8 mouse cellular contexts compared by ENCODE assay signal in the genomic region with DNA sequence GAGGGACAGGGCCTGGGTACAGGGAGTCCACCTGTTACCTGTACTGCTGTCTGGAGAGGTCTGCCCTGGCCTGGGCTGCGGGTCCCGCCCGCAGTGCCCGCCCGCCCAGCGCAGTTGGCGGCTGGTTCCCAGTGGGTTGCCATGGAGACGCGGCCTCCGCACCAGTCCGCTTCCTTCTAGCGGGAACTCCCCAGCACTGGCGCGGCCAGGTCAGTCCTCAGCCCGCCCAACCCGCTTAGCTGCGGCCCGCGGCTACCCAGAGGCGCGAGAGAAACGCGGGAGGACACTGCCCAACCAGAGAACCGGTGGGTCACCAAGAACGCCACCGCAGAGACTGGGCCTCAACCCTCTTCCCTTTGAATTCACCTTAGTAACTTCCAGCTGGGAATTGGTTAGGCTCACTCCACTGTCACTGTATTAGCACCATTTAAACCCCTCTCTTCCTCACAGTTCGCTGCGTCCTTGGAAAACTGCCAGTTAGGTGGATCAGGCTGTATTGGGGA. TPM values are rescaled to one million over a fixed set of nuclear protein-coding genes. Genes with fewer than 3 reads are reported as not detected.
DNase-seq lines count a peak whose midpoint lies in the region; ATAC-seq and TF ChIP-seq lines count a peak whose summit lies in the region.

Deup1 (minus strand) TSS at position 149 of the 503 bp plus-strand sequence.

- ATAC-seq in embryonic facial prominence, embryonic 15.5 days (ENCODE audit: insufficient number of reproducible peaks, low FRiP score, low TSS enrichment, low read depth), result peak; percentile 39; the same call in 1 of the 2 replicates
- ATAC-seq in hindbrain, embryonic 11.5 days (ENCODE audit: low FRiP score), result peak; percentile 89
- peak; percentile 85 for ATAC-seq in lung, postnatal 0 days

- under 1% methylated on average over 28 of the region's 28 CpGs for WGBS in embryonic facial prominence, embryonic 15.5 days
- 2% methylated on average over 25 of the region's 28 CpGs for WGBS in hindbrain, embryonic 11.5 days
- 2% methylated on average over 19 of the region's 28 CpGs for WGBS in lung, postnatal 0 days

- peak; percentile 34 to 46 for DNase-seq in left cerebral cortex, adult 2 months (ENCODE audit: extremely low spot score in 1 of 2, low spot score in 2 of 2)
- no peak for DNase-seq in left cerebral cortex, adult 9 months (ENCODE audit: low spot score in 2 of 2)
- DNase-seq in hindbrain, embryonic 11.5 days (ENCODE audit: low spot score), result peak; percentile 65
- DNase-seq in layer of hippocampus, adult 9-11 months, result peak; percentile 52
- DNase-seq in lung, postnatal 0 days (ENCODE audit: low spot score), result peak; percentile 59
- peak; percentile 73 for DNase-seq in retina, postnatal 1 day
- DNase-seq in thymus, postnatal 36 days, result no peak

- no peaks in the 10 kb centered on the region for H3K9me3 ChIP-seq in embryonic facial prominence, embryonic 15.5 days (replicated peaks)
- H3K9me3 ChIP-seq in hindbrain, embryonic 11.5 days (ENCODE audit: control insufficient read depth, low read length), result no peaks in the 10 kb centered on the region
- no peaks in the 10 kb centered on the region for H3K9me3 ChIP-seq in lung, postnatal 0 days (ENCODE audit: low read length)

- no peaks in the 10 kb centered on the region for H3K27me3 ChIP-seq in embryonic facial prominence, embryonic 15.5 days
- no peaks in the 10 kb centered on the region for H3K27me3 ChIP-seq in hindbrain, embryonic 11.5 days (ENCODE audit: control insufficient read depth, insufficient read depth, low read length)
- H3K27me3 ChIP-seq in lung, postnatal 0 days (replicated peaks; ENCODE audit: insufficient read depth, low read length), result no peaks in the 10 kb centered on the region

- no peak within 1 kb of the TSS for H3K9ac ChIP-seq in embryonic facial prominence, embryonic 15.5 days
- peak within 1 kb of the TSS; percentile 23; the same call in 1 of the 2 replicates for H3K9ac ChIP-seq in hindbrain, embryonic 11.5 days (ENCODE audit: low read depth, low read length)
- H3K9ac ChIP-seq in lung, postnatal 0 days (replicated peaks; ENCODE audit: low read depth), result no peak within 1 kb of the TSS

- H3K36me3 ChIP-seq in embryonic facial prominence, embryonic 15.5 days, result no peaks in the 10 kb centered on the region
- H3K36me3 ChIP-seq in hindbrain, embryonic 11.5 days (ENCODE audit: control insufficient read depth, insufficient read depth, low read length), result no peaks in the 10 kb centered on the region
- H3K36me3 ChIP-seq in lung, postnatal 0 days (ENCODE audit: insufficient read depth, low read length), result no peaks in the 10 kb centered on the region

- H3K4me1 ChIP-seq in embryonic facial prominence, embryonic 15.5 days, result peaks cover 7% of the 10 kb centered on the region
- H3K4me1 ChIP-seq in hindbrain, embryonic 11.5 days (replicated peaks; ENCODE audit: control insufficient read depth, insufficient read depth, low read length), result no peaks in the 10 kb centered on the region
- H3K4me1 ChIP-seq in lung, postnatal 0 days (ENCODE audit: insufficient read depth, low read depth, low read length), result peaks cover 5% of the 10 kb centered on the region; the same call in 1 of the 2 replicates

- H3K4me2 ChIP-seq in embryonic facial prominence, embryonic 15.5 days (replicated peaks), result peak within 1 kb of the TSS; percentile 58
- peak within 1 kb of the TSS; percentile 54 for H3K4me2 ChIP-seq in hindbrain, embryonic 11.5 days (replicated peaks; ENCODE audit: low read depth, low read length)
- H3K4me2 ChIP-seq in lung, postnatal 0 days (replicated peaks; ENCODE audit: low read depth, low read length), result peak within 1 kb of the TSS; percentile 32; the same call in 1 of the 2 replicates

- no peak for TF ChIP-seq EP300 in lung, postnatal 0 days (IDR thresholded peaks at IDR 0.05)

- no peak for TF ChIP-seq CTCF in left cerebral cortex, adult 2 months (IDR thresholded peaks at IDR 0.05)
- no peak for TF ChIP-seq CTCF in lung, postnatal 0 days (IDR thresholded peaks at IDR 0.05)

- no peak within 1 kb of the TSS for H3K27ac ChIP-seq in left cerebral cortex, adult 2 months
- H3K27ac ChIP-seq in embryonic facial prominence, embryonic 15.5 days (replicated peaks), result no peak within 1 kb of the TSS
- no peak within 1 kb of the TSS for H3K27ac ChIP-seq in hindbrain, embryonic 11.5 days (ENCODE audit: low read depth, low read length)
- H3K27ac ChIP-seq in lung, postnatal 0 days (ENCODE audit: low read length), result no peak within 1 kb of the TSS

- intact Hi-C loops in left cerebral cortex, adult 2 months (cut with DNase I), result no loop called here

- peak within 1 kb of the TSS; percentile 22 for H3K4me3 ChIP-seq in left cerebral cortex, adult 2 months
- peak within 1 kb of the TSS; percentile 23 for H3K4me3 ChIP-seq in embryonic facial prominence, embryonic 15.5 days (replicated peaks)
- H3K4me3 ChIP-seq in hindbrain, embryonic 11.5 days (ENCODE audit: low read depth, low read length), result peak within 1 kb of the TSS; percentile 22
- H3K4me3 ChIP-seq in lung, postnatal 0 days (ENCODE audit: low read depth, low read length), result no peak within 1 kb of the TSS

RNA-seq across cellular contexts. Expression of gene Deup1, which starts in this region (rescaled TPM):
- under 1 TPM; 0.35 to 0.45 TPM for total RNA-seq in left cerebral cortex, adult 2 months (2021)
- 14.0 and 35.6 TPM in 2 replicates for polyA plus RNA-seq in embryonic facial prominence, embryonic 15.5 days (2015; fragmentation: Nextera tagmentation; extraction: Ambion mirVana)
- polyA plus RNA-seq in hindbrain, embryonic 11.5 days (2014; fragmentation: Nextera tagmentation; extraction: Ambion mirVana), result 6.2 and 7.4 TPM in 2 replicates
- 4.1 and 4.7 TPM in 2 replicates for polyA plus RNA-seq in lung, postnatal 0 days (2015; fragmentation: Nextera tagmentation; extraction: Ambion mirVana)

Comparison
In these comparisons a context has a peak if more than half of its experiments do, and no peak if none do; other contexts are left out.
1. Peak in DNase-seq and H3K4me3 ChIP-seq in left cerebral cortex, adult 2 months; RNA of the gene not detected or under 1 TPM.
2. DNase-seq: peak in hindbrain, embryonic 11.5 days (single experiment), layer of hippocampus, adult 9-11 months (single experiment), lung, postnatal 0 days (single experiment) and retina, postnatal 1 day (single experiment); none in left cerebral cortex, adult 9 months (0 of 2) and thymus, postnatal 36 days (0 of 2).
3. ATAC-seq: peak in every context shown above with its lines; median percentile 89 in hindbrain, embryonic 11.5 days; 85 in lung, postnatal 0 days; 39 in embryonic facial prominence, embryonic 15.5 days.
4. Peak in every context shown above with its lines, with median percentiles within 50 percentile points of each other: H3K4me2 ChIP-seq.